Mouse (Mus musculus) heart, embryonic 11.5 days (tissue): ENCODE data around the gene Apbb2. TPM values are rescaled to one million over a fixed set of nuclear protein-coding genes. Genes with fewer than 3 reads are reported as not detected.

Experiments used
- ATAC-seq: fragments of 200-750 bp; cut with Nextera tagmentation; replicated peaks from 2 replicates; pipeline ENCODE4 v1.8.0; 2017; ENCODE audit warnings: moderate library complexity; ENCODE audit not compliant: insufficient number of reproducible peaks, low FRiP score, low TSS enrichment
- H3K27ac ChIP-seq: fragments of 300-500 bp; sonication (generic); 2 replicates; pipeline ENCODE4 v1.5.1; 2014; ENCODE audit warnings: mild to moderate bottlenecking, low read depth, low read length
- H3K27me3 ChIP-seq: fragments of 300-500 bp; sonication (generic); 2 replicates; pipeline ENCODE4 v1.6.1; 2014; ENCODE audit warnings: mild to moderate bottlenecking, low read length, mixed read lengths; ENCODE audit not compliant: control insufficient read depth, insufficient read depth
- H3K36me3 ChIP-seq: fragments of 300-500 bp; sonication (generic); 2 replicates; pipeline ENCODE4 v1.6.1; 2014; ENCODE audit warnings: mild to moderate bottlenecking, low read length, moderate library complexity, mixed read lengths; ENCODE audit not compliant: control insufficient read depth, insufficient read depth
- H3K4me1 ChIP-seq: fragments of 300-500 bp; sonication (generic); 2 replicates; pipeline ENCODE4 v1.6.1; 2014; ENCODE audit warnings: low read length; ENCODE audit not compliant: control insufficient read depth, insufficient read depth
- H3K4me2 ChIP-seq: fragments of 300-500 bp; sonication (generic); 2 replicates; pipeline ENCODE4 v1.6.1; 2014; ENCODE audit warnings: mild to moderate bottlenecking, moderate library complexity
- H3K4me3 ChIP-seq: fragments of 300-500 bp; sonication (generic); 2 replicates; pipeline ENCODE4 v1.5.1; 2014; ENCODE audit warnings: low read depth, low read length
- H3K9ac ChIP-seq: fragments of 300-500 bp; sonication (generic); 2 replicates; pipeline ENCODE4 v1.6.1; 2014; ENCODE audit warnings: mild to moderate bottlenecking, low read depth, low read length, moderate library complexity
- H3K9me3 ChIP-seq: fragments of 300-500 bp; sonication (generic); replicated peaks from 2 replicates; pipeline ENCODE4 v1.6.1; 2016; ENCODE audit warnings: low read length; ENCODE audit not compliant: control insufficient read depth
- WGBS: fragments of 180-500 bp; shearing (Covaris S2); extraction: QIAGEN DNeasy Blood & Tissue Kit; methylation state at CpG from one replicate; pipeline ENCODE4 v1.1.7; 2014; ENCODE audit not compliant: insufficient replicate concordance; 5-methylcytosine and 5-hydroxymethylcytosine counted together
- polyA plus RNA-seq: library from polyadenylated mRNA; unstranded; fragments of >200 nt; fragmentation: Nextera tagmentation; extraction: Ambion mirVana; gene quantifications from 2 replicates; pipeline ENCODE4 v1.2.1, GENCODE M21; 2014

Apbb2 gene
- polyA plus RNA-seq, 1 experiment from 2014 or later: 25.9 TPM

- Histone ChIP-seq H3K27me3 (no peaks in the 10 kb centered on the region), H3K9ac (no peak overlapping the region), H3K4me2 (no peak overlapping the region), H3K36me3 (no peaks in the 10 kb centered on the region), H3K4me1 (peaks cover 17% of the 10 kb centered on the region; the same call in 1 of the 2 replicates), H3K9me3 (no peaks in the 10 kb centered on the region), H3K4me3 (no peak overlapping the region), H3K27ac (no peak overlapping the region)
- 57% methylated on average over 4 of the region's 4 CpGs for WGBS
- no peak for ATAC-seq
Measured at GRCm38 (mm10) chr5:66541385-66541784, 77.2 kb downstream of the Apbb2 start.

DNA sequence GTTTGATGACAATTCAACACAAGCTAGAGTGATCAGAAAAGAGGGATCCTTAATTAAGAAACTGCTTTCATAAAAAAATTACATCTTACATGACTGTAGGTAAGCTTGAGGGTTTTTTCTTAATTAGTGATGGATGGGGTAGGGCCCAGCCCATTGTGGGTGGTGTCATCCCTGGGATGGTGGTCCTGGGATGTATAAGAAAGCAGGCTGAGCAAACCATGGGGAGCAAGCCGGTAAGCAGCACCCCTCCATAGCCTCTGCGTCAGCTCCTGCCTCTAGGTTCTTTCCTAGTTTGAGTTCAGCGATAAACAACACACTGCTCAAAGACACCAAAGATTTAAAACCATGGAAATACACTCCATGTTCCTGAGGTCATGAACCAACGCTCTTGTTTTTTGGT is 78.3 kb downstream of the Apbb2 start:
- 93% methylated on average over 4 of the region's 4 CpGs for WGBS
- no peaks in the 10 kb centered on the region for H3K9me3 ChIP-seq
- H3K27ac ChIP-seq: no peak overlapping the region
- no peak overlapping the region for H3K4me2 ChIP-seq
- no peak for ATAC-seq
- H3K36me3 ChIP-seq: no peaks in the 10 kb centered on the region
- no peak overlapping the region for H3K9ac ChIP-seq
- H3K27me3 ChIP-seq: no peaks in the 10 kb centered on the region
- peaks cover 20% of the 10 kb centered on the region for H3K4me1 ChIP-seq
- no peak overlapping the region for H3K4me3 ChIP-seq

DNA sequence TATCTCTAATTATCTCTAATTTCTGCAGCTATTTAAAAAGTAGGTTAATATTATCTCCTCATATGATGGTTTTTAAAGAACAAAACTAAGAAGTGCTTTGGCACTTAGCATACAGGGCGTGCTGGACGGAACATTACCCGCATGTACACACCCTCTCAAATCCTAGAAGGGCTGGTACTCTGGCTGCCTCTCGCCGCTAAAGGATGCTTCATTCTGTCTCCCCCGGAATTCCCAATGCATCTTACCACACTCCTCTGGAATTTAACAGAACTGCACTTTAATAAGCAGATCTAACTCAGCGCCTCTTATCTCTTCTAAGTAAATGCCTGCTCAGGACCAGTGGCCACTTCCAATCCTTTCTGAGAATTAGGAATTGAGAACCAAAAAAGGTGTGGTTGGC is 80.8 kb downstream of the Apbb2 start:
- ATAC-seq: no peak
- no peak overlapping the region for H3K4me3 ChIP-seq
- H3K27me3 ChIP-seq: no peaks in the 10 kb centered on the region
- H3K36me3 ChIP-seq: no peaks in the 10 kb centered on the region
- H3K9me3 ChIP-seq: no peaks in the 10 kb centered on the region
- H3K9ac ChIP-seq: no peak overlapping the region
- 48% methylated on average over 7 of the region's 7 CpGs for WGBS
- no peak overlapping the region for H3K27ac ChIP-seq
- peaks cover 31% of the 10 kb centered on the region for H3K4me1 ChIP-seq
- H3K4me2 ChIP-seq: no peak overlapping the region

- 24% methylated on average over 8 of the region's 8 CpGs for WGBS
- Histone ChIP-seq H3K36me3 (no peaks in the 10 kb centered on the region), H3K9ac (no peak overlapping the region), H3K27me3 (no peaks in the 10 kb centered on the region), H3K4me2 (no peak overlapping the region), H3K9me3 (no peaks in the 10 kb centered on the region), H3K4me3 (no peak overlapping the region), H3K4me1 (peaks cover 32% of the 10 kb centered on the region), H3K27ac (no peak overlapping the region)
- ATAC-seq: no peak
Measured at GRCm38 (mm10) chr5:66536696-66537358, 81.8 kb downstream of the Apbb2 start.

GRCm38 (mm10) chr5:66535566-66536236 is 82.9 kb downstream of the Apbb2 start:
- Histone ChIP-seq H3K27me3 (no peaks in the 10 kb centered on the region), H3K4me1 (peaks cover 35% of the 10 kb centered on the region), H3K9ac (no peak overlapping the region), H3K27ac (no peak overlapping the region), H3K36me3 (no peaks in the 10 kb centered on the region), H3K9me3 (no peaks in the 10 kb centered on the region), H3K4me3 (no peak overlapping the region), H3K4me2 (no peak overlapping the region)
- WGBS: 46% methylated on average over 9 of the region's 9 CpGs
- no peak for ATAC-seq

GRCm38 (mm10) chr5:66533711-66534425 is 84.7 kb downstream of the Apbb2 start:
- Histone ChIP-seq H3K4me3 (no peak overlapping the region), H3K4me2 (no peak overlapping the region), H3K36me3 (no peaks in the 10 kb centered on the region), H3K27me3 (no peaks in the 10 kb centered on the region), H3K27ac (no peak overlapping the region), H3K9ac (no peak overlapping the region), H3K9me3 (no peaks in the 10 kb centered on the region), H3K4me1 (peaks cover 39% of the 10 kb centered on the region)
- ATAC-seq: no peak
- 85% methylated on average over 14 of the region's 14 CpGs for WGBS

DNA sequence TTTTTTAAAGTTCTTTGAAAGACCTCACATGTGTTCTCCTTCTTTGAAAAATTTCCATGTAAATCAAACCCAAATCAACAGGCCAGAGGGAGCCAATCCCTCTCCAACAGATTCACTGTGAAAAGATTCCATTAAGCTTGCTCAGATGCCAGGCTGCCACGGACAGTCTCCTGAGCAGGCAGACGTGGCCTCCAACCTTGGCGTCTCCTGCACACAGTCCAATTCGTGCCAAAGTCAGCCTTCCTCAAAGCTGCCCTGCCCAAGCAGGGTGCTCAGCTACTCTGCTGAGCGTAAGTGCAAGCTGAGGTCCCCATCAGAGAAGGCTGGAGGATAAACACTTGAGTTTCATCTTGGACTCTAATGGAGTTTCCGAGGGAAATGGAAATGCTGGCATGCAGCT is 85.8 kb downstream of the Apbb2 start:
- H3K27ac ChIP-seq: no peak overlapping the region

DNA sequence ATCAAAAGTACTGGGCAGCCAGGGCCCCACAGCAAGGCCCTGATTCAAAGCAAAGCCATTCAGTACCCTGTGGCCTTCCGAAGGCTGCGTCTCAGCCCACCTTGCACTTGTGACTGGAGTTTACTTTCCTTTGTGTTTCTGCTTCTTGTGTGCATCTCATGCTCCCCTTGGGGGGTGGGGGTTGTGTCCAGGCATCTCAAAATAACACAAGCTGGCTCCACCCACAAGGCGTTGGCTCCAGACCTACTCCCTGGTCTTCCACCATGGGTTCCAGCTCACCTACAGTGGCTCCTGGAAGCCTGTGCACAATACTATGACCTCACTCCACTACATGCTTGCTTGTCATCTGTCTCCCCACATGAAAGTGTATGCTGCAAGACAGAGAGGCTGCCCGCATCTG is 88.2 kb downstream of the Apbb2 start:
- Histone ChIP-seq H3K4me1 (peaks cover 24% of the 10 kb centered on the region), H3K9ac (no peak overlapping the region), H3K4me3 (no peak overlapping the region), H3K27ac (no peak overlapping the region), H3K4me2 (no peak overlapping the region), H3K27me3 (no peaks in the 10 kb centered on the region), H3K36me3 (no peaks in the 10 kb centered on the region), H3K9me3 (no peaks in the 10 kb centered on the region)
- ATAC-seq: no peak
- WGBS: 74% methylated on average over 4 of the region's 4 CpGs

More for the DNA sequence above, 85.8 kb downstream of the Apbb2 start:
- H3K4me1 ChIP-seq: peaks cover 39% of the 10 kb centered on the region
- ATAC-seq: no peak
- 78% methylated on average over 6 of the region's 6 CpGs for WGBS
- H3K36me3 ChIP-seq: no peaks in the 10 kb centered on the region
- H3K27me3 ChIP-seq: no peaks in the 10 kb centered on the region
- H3K9me3 ChIP-seq: no peaks in the 10 kb centered on the region
- no peak overlapping the region for H3K4me2 ChIP-seq
- no peak overlapping the region for H3K4me3 ChIP-seq
- no peak overlapping the region for H3K9ac ChIP-seq
